ENCODE assay signal across 13 mouse cellular contexts in the genomic region with DNA sequence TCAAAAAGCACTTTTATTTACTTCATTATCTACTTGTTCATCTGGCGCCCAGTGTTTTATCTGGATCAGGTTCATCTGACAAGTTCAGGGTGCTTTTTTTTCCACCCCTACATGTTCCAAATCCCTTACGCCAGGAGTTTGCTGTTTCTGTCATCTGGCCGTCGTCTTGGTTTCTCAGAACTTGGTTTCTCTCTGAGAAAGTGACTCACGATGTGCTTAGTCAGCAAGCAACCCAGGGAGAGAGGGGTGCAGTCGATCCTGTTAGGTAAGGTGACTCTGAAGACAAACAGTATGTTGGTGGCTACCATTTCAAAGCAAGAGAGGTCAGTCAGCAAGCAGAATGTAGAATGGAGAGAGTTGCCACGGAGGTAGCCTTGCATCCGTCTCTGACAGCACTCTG.
DNase-seq lines count a peak whose midpoint lies in the region.
"Had no signal": no experiment of that assay in that cellular context is flagged by ENCODE, and none has a peak within 500 bp of the region (broad histone marks: within the 10 kb centered on the region; RNA-seq: fewer than 3 reads in every experiment).

No protein-coding gene starts in this region.

- peak; percentile 53 for DNase-seq in heart, adult 11 months
- no peak for DNase-seq in heart, adult 9 months (ENCODE audit: low spot score in 2 of 2)
- DNase-seq in urinary bladder, postnatal 36 days (ENCODE audit: low spot score in 2 of 2), result peak; percentile 16 to 17
- DNase-seq in urinary bladder, postnatal 10 days (ENCODE audit: low spot score), result no peak
- DNase-seq in induced T-regulatory cell, adult 2 months (ENCODE audit: low read depth), result peak; percentile 16
- no peak for DNase-seq in B cell, adult 2 months
- DNase-seq: adrenal gland, postnatal 10 days; cerebellum, adult 18-20 months; cerebellum, adult 9-11 months; forebrain, postnatal 0 days; gastrocnemius, postnatal 36 days; heart, adult 18-20 months; heart, postnatal 14 days had no signal

Comparison
In these comparisons a context has a peak if more than half of its experiments do, and no peak if none do; other contexts are left out.
1. DNase-seq: peak in heart, adult 11 months (single experiment), urinary bladder, postnatal 36 days (2 of 2) and induced T-regulatory cell, adult 2 months (single experiment); none in heart, adult 9 months (0 of 2), urinary bladder, postnatal 10 days (single experiment) and B cell, adult 2 months (0 of 2).